Mouse (Mus musculus): ENCODE results near the gene Accsl. TPM values are rescaled to one million over a fixed set of nuclear protein-coding genes. Genes with fewer than 3 reads are reported as not detected.
A peak's percentile ranks its signal among the peaks of the same experiment; 100 is the strongest.

Gene Accsl
- polyA plus RNA-seq, 1 experiment, result 0.77 TPM

DNA sequence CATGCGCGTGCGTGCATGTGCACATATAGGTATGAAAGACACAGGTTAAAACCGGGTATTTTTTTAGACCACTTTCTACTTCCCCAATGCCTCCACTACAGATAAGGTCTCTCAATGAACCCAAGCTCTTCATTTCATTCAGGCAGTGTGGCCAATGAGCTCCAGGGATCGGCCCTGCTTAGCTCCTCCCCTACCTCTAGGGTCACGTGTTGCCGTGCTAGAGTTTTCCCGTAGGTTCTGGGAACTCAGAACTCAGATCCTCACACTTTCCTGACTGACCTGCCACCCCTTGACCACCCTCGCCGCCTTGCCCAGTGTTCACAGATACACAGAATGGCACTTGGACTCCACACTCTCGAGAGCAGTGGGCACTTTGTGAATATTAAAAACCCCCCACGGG lies 10.1 kb downstream of the Accsl start:
- H3K4me3 ChIP-seq (ENCODE audit: insufficient read depth, low read length), result no peak overlapping the region
- no peak overlapping the region for H3K27ac ChIP-seq (ENCODE audit: insufficient read depth, low read length)
- no peak for TF ChIP-seq CTCF (IDR thresholded peaks at IDR 0.05; ENCODE audit: extremely low read depth, insufficient read depth, low read length)
- no peak for TF ChIP-seq POLR2A (IDR thresholded peaks at IDR 0.05; ENCODE audit: extremely low read depth, insufficient read depth, low read length)
- no peaks in the 10 kb centered on the region for H3K4me1 ChIP-seq (ENCODE audit: control insufficient read depth, insufficient read depth, low read length)

DNA sequence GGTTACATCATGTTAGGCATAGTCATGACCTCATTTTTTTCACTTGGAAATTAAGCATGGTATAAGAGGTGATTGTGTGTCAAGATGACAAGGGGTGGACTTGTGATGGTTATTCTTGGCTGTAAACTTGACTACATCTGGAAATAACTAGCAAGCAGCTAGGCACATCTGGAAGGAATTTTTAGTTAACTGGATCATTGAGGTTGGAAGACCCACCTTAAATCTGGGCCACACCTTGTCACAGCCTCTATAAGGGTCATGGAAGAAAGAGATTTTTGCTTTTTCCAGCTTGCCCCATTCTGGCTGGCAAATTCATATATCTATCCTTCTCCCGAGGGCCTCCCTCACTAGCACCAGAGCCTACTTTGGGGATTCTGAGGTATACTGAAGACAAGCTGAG lies 17.7 kb downstream of the Accsl start:
- no peaks in the 10 kb centered on the region for H3K4me1 ChIP-seq (ENCODE audit: control insufficient read depth, insufficient read depth, low read length)
- TF ChIP-seq CTCF (IDR thresholded peaks at IDR 0.05; ENCODE audit: extremely low read depth, insufficient read depth, low read length), result no peak
- no peak for TF ChIP-seq POLR2A (IDR thresholded peaks at IDR 0.05; ENCODE audit: extremely low read depth, insufficient read depth, low read length)

DNA sequence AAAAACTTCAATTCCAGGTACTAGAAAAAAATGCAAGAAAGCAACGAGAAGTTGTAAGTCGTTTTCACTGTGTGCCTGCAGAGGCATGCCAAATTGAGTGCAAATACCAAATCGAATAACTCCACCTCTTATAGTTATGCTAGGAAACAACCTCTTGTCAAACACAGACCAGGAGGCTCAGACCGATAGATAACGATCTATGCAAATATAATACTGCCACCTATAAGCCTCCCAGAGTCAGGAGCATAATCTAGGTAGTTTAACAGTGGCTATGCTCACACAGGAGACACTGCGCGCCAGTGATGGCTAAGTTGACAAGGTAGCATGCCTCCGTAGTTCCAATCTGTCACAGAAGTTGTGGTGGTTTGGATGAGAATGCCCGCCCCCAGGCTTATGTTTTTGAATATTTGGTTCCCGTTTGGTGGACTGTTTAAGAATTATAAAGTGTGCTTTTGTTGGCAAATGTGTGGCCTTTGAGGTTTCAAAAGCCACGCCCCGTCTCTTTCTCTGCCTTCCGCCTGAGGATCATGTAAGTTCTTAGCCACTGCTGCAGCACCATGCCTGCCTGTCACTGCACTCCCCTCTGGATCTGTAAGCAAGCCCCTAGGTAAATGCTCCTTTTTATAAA lies 18.5 kb downstream of the Accsl start:
- Histone ChIP-seq H3K27ac (ENCODE audit: insufficient read depth, low read length) (no peak overlapping the region), H3K4me3 (ENCODE audit: insufficient read depth, low read length) (no peak overlapping the region; the same call in 1 of the 2 replicates), H3K4me1 (ENCODE audit: control insufficient read depth, insufficient read depth, low read length) (no peaks in the 10 kb centered on the region)
- TF ChIP-seq POLR2A (IDR thresholded peaks at IDR 0.05; ENCODE audit: extremely low read depth, insufficient read depth, low read length) (no peak), CTCF (IDR thresholded peaks at IDR 0.05; ENCODE audit: extremely low read depth, insufficient read depth, low read length) (no peak)

More for the DNA sequence above, 17.7 kb downstream of the Accsl start:
- no peak overlapping the region for H3K4me3 ChIP-seq (ENCODE audit: insufficient read depth, low read length)
- no peak overlapping the region for H3K27ac ChIP-seq (ENCODE audit: insufficient read depth, low read length)

DNA sequence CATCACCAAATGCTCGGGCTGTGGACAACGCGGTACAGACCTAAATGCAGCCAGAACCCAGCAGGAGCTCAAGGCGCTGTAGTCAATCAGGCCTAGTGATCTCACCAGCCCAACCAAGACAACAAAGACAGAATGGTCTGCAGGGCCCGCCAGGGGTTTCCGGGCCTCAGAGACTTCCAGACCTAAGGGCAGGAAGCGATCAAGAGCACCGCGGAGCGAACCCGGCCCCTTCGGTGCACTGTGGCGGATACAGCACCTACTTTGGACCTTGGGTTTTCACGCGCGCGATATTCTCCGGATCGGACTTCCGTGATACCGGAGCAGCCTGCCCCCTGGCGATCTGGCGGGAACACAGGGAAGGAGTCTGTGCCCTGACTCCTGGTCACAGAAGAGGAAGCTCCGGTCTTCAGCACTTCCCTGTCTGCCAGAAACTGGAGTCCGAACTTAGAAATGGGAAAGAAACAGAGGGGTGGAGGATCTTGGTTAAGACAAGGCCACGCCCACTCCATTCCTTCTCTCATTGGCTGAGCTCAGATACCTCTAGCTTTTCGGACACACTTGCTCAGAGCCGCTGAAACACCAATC lies 19.4 kb downstream of the Accsl start, which contains the start of gene Accs:
TSS of gene Accs (minus strand) at position 439 of the 585 bp plus-strand sequence.
- H3K4me1 ChIP-seq (ENCODE audit: control insufficient read depth, insufficient read depth, low read length), result no peaks in the 10 kb centered on the region
- peak within 1 kb of the TSS; percentile 36 for H3K4me3 ChIP-seq (ENCODE audit: insufficient read depth, low read length)
- no peak within 1 kb of the TSS for H3K27ac ChIP-seq (ENCODE audit: insufficient read depth, low read length)
- TF ChIP-seq CTCF (IDR thresholded peaks at IDR 0.05; ENCODE audit: extremely low read depth, insufficient read depth, low read length) (peak; percentile 50; the same call in 1 of the 2 replicates), POLR2A (IDR thresholded peaks at IDR 0.05; ENCODE audit: extremely low read depth, insufficient read depth, low read length) (no peak)

DNA sequence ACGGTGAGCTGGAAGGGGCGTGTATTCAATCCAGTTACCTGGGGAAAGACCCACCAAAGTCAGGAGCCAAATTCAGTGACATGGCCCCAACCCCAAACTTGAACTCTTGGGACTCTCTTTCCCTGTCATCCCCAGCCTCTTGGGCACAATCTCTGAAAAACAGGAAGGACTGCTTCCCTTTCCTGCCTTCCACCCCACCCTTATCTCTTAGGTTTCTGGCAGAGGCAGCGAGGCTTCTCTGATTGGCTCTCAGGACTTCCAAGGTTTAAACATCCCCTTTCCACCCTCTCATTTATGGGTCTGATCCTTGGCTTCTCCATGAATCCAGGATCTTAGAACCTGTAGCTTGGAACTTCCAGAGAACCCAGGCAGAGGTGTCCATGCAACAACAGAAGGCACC lies 27.6 kb downstream of the Accsl start:
- TF ChIP-seq CTCF (IDR thresholded peaks at IDR 0.05; ENCODE audit: extremely low read depth, insufficient read depth, low read length) (no peak), POLR2A (IDR thresholded peaks at IDR 0.05; ENCODE audit: extremely low read depth, insufficient read depth, low read length) (no peak)
- Histone ChIP-seq H3K27ac (ENCODE audit: insufficient read depth, low read length) (no peak overlapping the region), H3K4me1 (ENCODE audit: control insufficient read depth, insufficient read depth, low read length) (no peaks in the 10 kb centered on the region)

DNA sequence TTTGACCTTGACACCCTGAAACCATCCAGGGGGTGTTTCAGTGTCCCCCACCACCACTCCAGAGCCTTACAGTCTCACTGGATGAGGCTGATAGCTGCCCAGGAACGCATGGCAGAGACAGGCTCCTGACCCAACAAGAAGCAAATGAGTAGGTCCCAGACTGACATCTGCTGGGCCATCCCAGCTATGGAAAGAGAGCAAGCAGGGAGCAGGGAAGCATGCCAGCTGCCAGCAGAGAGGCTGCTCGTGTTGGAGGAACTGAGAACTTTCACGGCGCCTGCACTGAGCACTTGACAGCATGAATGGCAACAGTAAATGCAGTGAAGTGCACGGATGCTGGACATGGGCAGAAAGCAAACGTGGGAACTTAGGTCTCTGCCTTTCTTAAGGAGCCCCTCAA lies 28.8 kb downstream of the Accsl start:
- Histone ChIP-seq H3K27ac (ENCODE audit: insufficient read depth, low read length) (no peak overlapping the region), H3K4me1 (ENCODE audit: control insufficient read depth, insufficient read depth, low read length) (no peaks in the 10 kb centered on the region), H3K4me3 (ENCODE audit: insufficient read depth, low read length) (no peak overlapping the region)
- TF ChIP-seq CTCF (IDR thresholded peaks at IDR 0.05; ENCODE audit: extremely low read depth, insufficient read depth, low read length) (no peak), POLR2A (IDR thresholded peaks at IDR 0.05; ENCODE audit: extremely low read depth, insufficient read depth, low read length) (no peak)

More for the DNA sequence above, 27.6 kb downstream of the Accsl start:
- no peak overlapping the region for H3K4me3 ChIP-seq (ENCODE audit: insufficient read depth, low read length)

DNA sequence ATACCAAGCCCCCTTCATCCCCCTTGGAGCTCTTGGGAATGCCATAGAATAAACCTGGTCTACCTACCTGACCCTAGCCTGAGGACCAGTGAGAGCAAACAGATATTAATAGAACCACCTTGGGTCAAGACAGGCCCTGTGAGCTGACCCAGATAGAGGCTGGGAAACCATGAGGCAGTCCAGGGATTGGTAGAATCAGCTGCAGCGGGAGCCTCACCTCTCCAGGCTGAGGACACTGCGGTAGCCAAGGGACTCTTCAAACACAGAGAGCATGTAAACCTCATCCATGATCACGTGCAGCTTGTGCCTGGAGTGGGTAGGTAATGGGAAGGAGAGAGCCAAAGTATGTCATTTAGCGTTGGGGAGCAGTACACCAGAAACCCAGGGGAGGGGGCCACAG lies 30.0 kb downstream of the Accsl start:
- H3K4me3 ChIP-seq (ENCODE audit: insufficient read depth, low read length), result no peak overlapping the region
- H3K27ac ChIP-seq (ENCODE audit: insufficient read depth, low read length), result no peak overlapping the region
- TF ChIP-seq CTCF (IDR thresholded peaks at IDR 0.05; ENCODE audit: extremely low read depth, insufficient read depth, low read length), result no peak
- TF ChIP-seq POLR2A (IDR thresholded peaks at IDR 0.05; ENCODE audit: extremely low read depth, insufficient read depth, low read length), result no peak
- H3K4me1 ChIP-seq (ENCODE audit: control insufficient read depth, insufficient read depth, low read length), result no peaks in the 10 kb centered on the region

DNA sequence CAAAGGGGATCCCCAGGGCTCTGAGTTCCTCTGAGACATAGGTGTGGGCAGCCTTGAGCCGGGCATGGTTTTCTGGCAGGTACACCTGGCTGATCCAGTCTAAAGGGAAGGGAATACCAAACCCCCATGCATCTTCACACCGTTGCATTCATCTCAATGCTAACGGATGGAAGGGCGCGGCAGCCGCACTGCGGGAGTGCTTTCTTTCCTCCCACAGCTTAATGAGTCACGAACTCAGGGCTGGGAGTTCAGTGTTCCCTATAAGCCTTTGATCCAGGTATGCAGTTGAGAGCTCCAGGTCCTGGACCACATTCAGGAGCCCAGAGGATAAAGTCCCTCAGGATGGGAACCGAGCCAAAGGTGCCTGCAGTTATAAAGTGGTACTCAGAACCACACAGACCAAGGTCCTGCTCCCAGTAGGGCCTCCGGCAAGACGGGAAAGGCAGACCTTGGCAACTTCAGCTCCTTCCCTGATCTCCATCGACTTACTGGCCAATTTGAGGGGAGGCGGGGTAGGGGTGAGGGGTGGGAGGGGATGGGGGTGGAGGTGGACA lies 32.6 kb downstream of the Accsl start:
- Histone ChIP-seq H3K4me3 (ENCODE audit: insufficient read depth, low read length) (no peak overlapping the region), H3K4me1 (ENCODE audit: control insufficient read depth, insufficient read depth, low read length) (no peaks in the 10 kb centered on the region), H3K27ac (ENCODE audit: insufficient read depth, low read length) (no peak overlapping the region)
- TF ChIP-seq CTCF (IDR thresholded peaks at IDR 0.05; ENCODE audit: extremely low read depth, insufficient read depth, low read length) (no peak), POLR2A (IDR thresholded peaks at IDR 0.05; ENCODE audit: extremely low read depth, insufficient read depth, low read length) (no peak)

DNA sequence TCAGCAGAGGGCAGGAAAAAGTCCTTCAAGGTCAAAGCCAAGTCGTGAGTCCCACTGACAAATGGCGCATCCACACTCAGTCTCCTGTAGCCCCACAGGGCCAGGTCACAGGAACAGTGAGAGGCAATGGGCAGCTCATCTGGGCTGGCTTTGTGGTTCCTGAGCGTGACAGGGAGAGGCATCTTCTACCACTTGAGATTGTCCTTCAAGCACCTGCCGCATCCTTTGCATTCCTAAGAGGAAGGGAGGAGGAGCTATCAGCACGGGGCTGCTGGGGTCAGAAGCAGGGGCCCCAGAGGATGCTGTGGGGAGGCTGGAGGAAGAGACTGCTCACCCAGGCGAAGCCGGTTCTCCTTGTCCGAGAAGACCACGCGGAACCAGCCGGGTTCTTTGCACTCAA lies 33.4 kb downstream of the Accsl start:
- H3K4me3 ChIP-seq (ENCODE audit: insufficient read depth, low read length), result no peak overlapping the region
- TF ChIP-seq CTCF (IDR thresholded peaks at IDR 0.05; ENCODE audit: extremely low read depth, insufficient read depth, low read length), result no peak
- no peak for TF ChIP-seq POLR2A (IDR thresholded peaks at IDR 0.05; ENCODE audit: extremely low read depth, insufficient read depth, low read length)
- H3K27ac ChIP-seq (ENCODE audit: insufficient read depth, low read length), result no peak overlapping the region
- no peaks in the 10 kb centered on the region for H3K4me1 ChIP-seq (ENCODE audit: control insufficient read depth, insufficient read depth, low read length)

DNA sequence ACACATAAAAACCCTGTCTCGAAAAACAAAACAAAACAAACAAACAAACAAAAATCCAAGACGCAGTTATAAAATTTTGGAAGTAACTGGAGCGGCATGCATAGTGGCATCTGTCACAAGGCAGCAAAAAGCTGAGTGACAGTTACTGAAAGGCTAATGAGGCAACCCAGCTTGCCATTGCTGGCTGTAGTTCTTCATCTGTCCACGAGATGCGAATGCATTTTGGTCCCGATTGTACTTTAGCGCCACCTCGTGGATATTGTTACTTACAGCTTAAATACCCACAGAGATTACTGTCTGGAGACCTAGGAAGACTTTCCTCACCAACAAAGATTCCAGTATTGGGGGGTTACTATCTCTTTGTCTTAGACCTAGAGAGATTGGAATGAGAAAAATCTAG lies 45.4 kb downstream of the Accsl start:
- peaks cover 3% of the 10 kb centered on the region; the same call in 1 of the 2 replicates for H3K4me1 ChIP-seq (ENCODE audit: control insufficient read depth, insufficient read depth, low read length)
- H3K4me3 ChIP-seq (ENCODE audit: insufficient read depth, low read length), result no peak overlapping the region
- no peak overlapping the region for H3K27ac ChIP-seq (ENCODE audit: insufficient read depth, low read length)
- TF ChIP-seq POLR2A (IDR thresholded peaks at IDR 0.05; ENCODE audit: extremely low read depth, insufficient read depth, low read length), result no peak
- peak; percentile 99 for TF ChIP-seq CTCF (IDR thresholded peaks at IDR 0.05; ENCODE audit: extremely low read depth, insufficient read depth, low read length)
